Mouse (Mus musculus) forebrain, embryonic 12.5 days (tissue): ENCODE data around the gene Retreg2. TPM values are rescaled to one million over a fixed set of nuclear protein-coding genes. Genes with fewer than 3 reads are reported as not detected.

Source experiments
- ATAC-seq: fragments of 200-750 bp; cut with Nextera tagmentation; 2 replicates; pipeline ENCODE4 v1.8.0; 2017; ENCODE audit warnings: moderate TSS enrichment; ENCODE audit not compliant: low FRiP score
- H3K27ac ChIP-seq: fragments of 300-500 bp; sonication (generic); 2 replicates; pipeline ENCODE4 v1.5.1; 2016; ENCODE audit warnings: mild to moderate bottlenecking
- H3K27me3 ChIP-seq: fragments of 300-500 bp; sonication (generic); 2 replicates; pipeline ENCODE4 v1.6.1; 2016; ENCODE audit warnings: mild to moderate bottlenecking
- H3K36me3 ChIP-seq: fragments of 300-500 bp; sonication (generic); replicated peaks from 2 replicates; pipeline ENCODE4 v1.6.1; 2016; ENCODE audit warnings: mild to moderate bottlenecking
- H3K4me1 ChIP-seq: fragments of 300-500 bp; sonication (generic); 2 replicates; pipeline ENCODE4 v1.6.1; 2016
- H3K4me2 ChIP-seq: fragments of 300-500 bp; sonication (generic); 2 replicates; pipeline ENCODE4 v1.6.1; 2016; ENCODE audit warnings: mild to moderate bottlenecking, moderate library complexity
- H3K4me3 ChIP-seq: fragments of 300-500 bp; sonication (generic); replicated peaks from 2 replicates; pipeline ENCODE4 v1.5.1; 2016; ENCODE audit warnings: mild to moderate bottlenecking
- H3K9ac ChIP-seq: fragments of 300-500 bp; sonication (generic); 2 replicates; pipeline ENCODE4 v1.6.1; 2016; ENCODE audit warnings: mild to moderate bottlenecking
- H3K9me3 ChIP-seq: fragments of 300-500 bp; sonication (generic); 2 replicates; pipeline ENCODE4 v1.6.1; 2016
- WGBS: fragments of 180-500 bp; shearing (Covaris S2); methylation state at CpG from one replicate; pipeline ENCODE4 v1.1.7; 2016; 5-methylcytosine and 5-hydroxymethylcytosine counted together
- polyA plus RNA-seq: library from polyadenylated mRNA; unstranded; fragments of >200 nt; fragmentation: Nextera tagmentation; extraction: Ambion mirVana; gene quantifications from 2 replicates; pipeline ENCODE4 v1.2.1, GENCODE M21; 2016

Retreg2 gene
- polyA plus RNA-seq, 1 experiment from 2014 or later = 63.5 TPM

- H3K4me3 ChIP-seq = peak overlapping the region; percentile 87
- H3K9ac ChIP-seq = peak overlapping the region; percentile 93
- H3K36me3 ChIP-seq = peaks cover 49% of the 10 kb centered on the region
- H3K27me3 ChIP-seq = no peaks in the 10 kb centered on the region
- H3K9me3 ChIP-seq = no peaks in the 10 kb centered on the region
- WGBS = under 1% methylated on average over 53 of the region's 53 CpGs
- peak overlapping the region; percentile 95 for H3K4me2 ChIP-seq
- H3K4me1 ChIP-seq = peaks cover 34% of the 10 kb centered on the region
- peak overlapping the region; percentile 98; the same call in 1 of the 2 replicates for H3K27ac ChIP-seq
- ATAC-seq = peak; percentile 35
These were observed 940 bp upstream of the Retreg2 start for GRCm38 (mm10) chr1:75141486-75142190.

GRCm38 (mm10) chr1:75145589-75145988, 3.0 kb downstream of the Retreg2 start:
- Histone ChIP-seq H3K27me3 (no peaks in the 10 kb centered on the region), H3K9me3 (no peaks in the 10 kb centered on the region), H3K9ac (no peak overlapping the region), H3K4me2 (no peak overlapping the region), H3K4me1 (peaks cover 25% of the 10 kb centered on the region), H3K27ac (no peak overlapping the region), H3K36me3 (peaks cover 49% of the 10 kb centered on the region), H3K4me3 (no peak overlapping the region)
- 98% methylated on average over 3 of the region's 3 CpGs for WGBS
- no peak for ATAC-seq

- Histone ChIP-seq H3K4me3 (no peak overlapping the region), H3K9me3 (no peaks in the 10 kb centered on the region), H3K27ac (no peak overlapping the region), H3K36me3 (peaks cover 49% of the 10 kb centered on the region), H3K27me3 (no peaks in the 10 kb centered on the region), H3K4me1 (peaks cover 17% of the 10 kb centered on the region), H3K4me2 (no peak overlapping the region), H3K9ac (no peak overlapping the region)
- ATAC-seq = no peak
- 84% methylated on average over 7 of the region's 7 CpGs for WGBS
These were observed 5.0 kb downstream of the Retreg2 start for GRCm38 (mm10) chr1:75147411-75148135.

- Histone ChIP-seq H3K4me2 (no peak overlapping the region), H3K9ac (no peak overlapping the region), H3K27me3 (no peaks in the 10 kb centered on the region), H3K4me3 (no peak overlapping the region), H3K27ac (no peak overlapping the region), H3K9me3 (no peaks in the 10 kb centered on the region), H3K4me1 (peaks cover 12% of the 10 kb centered on the region), H3K36me3 (peaks cover 49% of the 10 kb centered on the region)
- no peak for ATAC-seq
- 93% methylated on average over 4 of the region's 4 CpGs for WGBS
These were observed 6.1 kb downstream of the Retreg2 start for GRCm38 (mm10) chr1:75148727-75149126.

- H3K9ac ChIP-seq = no peak overlapping the region
- no peak overlapping the region for H3K4me3 ChIP-seq
- 75% methylated on average over 3 of the region's 3 CpGs for WGBS
- no peak overlapping the region for H3K27ac ChIP-seq
- no peaks in the 10 kb centered on the region for H3K27me3 ChIP-seq
- no peaks in the 10 kb centered on the region for H3K36me3 ChIP-seq
- no peaks in the 10 kb centered on the region for H3K9me3 ChIP-seq
- no peaks in the 10 kb centered on the region for H3K4me1 ChIP-seq
- H3K4me2 ChIP-seq = no peak overlapping the region
- ATAC-seq = no peak
These were observed 13.3 kb downstream of the Retreg2 start for GRCm38 (mm10) chr1:75155837-75156236.

GRCm38 (mm10) chr1:75158990-75159389, 16.4 kb downstream of the Retreg2 start:
- Histone ChIP-seq H3K9me3 (no peaks in the 10 kb centered on the region), H3K36me3 (no peaks in the 10 kb centered on the region), H3K4me3 (no peak overlapping the region), H3K27me3 (no peaks in the 10 kb centered on the region), H3K27ac (no peak overlapping the region), H3K9ac (no peak overlapping the region), H3K4me2 (no peak overlapping the region), H3K4me1 (no peaks in the 10 kb centered on the region)
- ATAC-seq = no peak

GRCm38 (mm10) chr1:75159540-75160255, 17.1 kb downstream of the Retreg2 start:
- H3K4me2 ChIP-seq = no peak overlapping the region
- no peaks in the 10 kb centered on the region for H3K4me1 ChIP-seq
- no peak for ATAC-seq
- H3K36me3 ChIP-seq = no peaks in the 10 kb centered on the region
- WGBS = 64% methylated on average over 5 of the region's 5 CpGs
- no peak overlapping the region for H3K4me3 ChIP-seq
- no peak overlapping the region for H3K27ac ChIP-seq
- H3K9ac ChIP-seq = no peak overlapping the region
- H3K27me3 ChIP-seq = no peaks in the 10 kb centered on the region
- no peaks in the 10 kb centered on the region for H3K9me3 ChIP-seq

- no peak overlapping the region for H3K4me2 ChIP-seq
- no peaks in the 10 kb centered on the region for H3K4me1 ChIP-seq
- no peak overlapping the region for H3K4me3 ChIP-seq
- H3K9ac ChIP-seq = no peak overlapping the region
- H3K27ac ChIP-seq = no peak overlapping the region
- H3K36me3 ChIP-seq = no peaks in the 10 kb centered on the region
- ATAC-seq = no peak
- WGBS = 82% methylated on average over 4 of the region's 4 CpGs
- no peaks in the 10 kb centered on the region for H3K27me3 ChIP-seq
- H3K9me3 ChIP-seq = no peaks in the 10 kb centered on the region
These were observed 17.7 kb downstream of the Retreg2 start for GRCm38 (mm10) chr1:75160256-75160617.

- no peaks in the 10 kb centered on the region for H3K27me3 ChIP-seq
- WGBS = 11% methylated on average over 7 of the region's 7 CpGs
- peak; percentile 36; the same call in 1 of the 2 replicates for ATAC-seq
- peaks cover 25% of the 10 kb centered on the region for H3K36me3 ChIP-seq
- peak overlapping the region; percentile 61 for H3K4me3 ChIP-seq
- peak overlapping the region; percentile 55; the same call in 1 of the 2 replicates for H3K9ac ChIP-seq
- H3K4me1 ChIP-seq = peaks cover 14% of the 10 kb centered on the region
- H3K27ac ChIP-seq = 0 out of 2 replicates have a peak overlapping the region, but pooled peaks have one; percentile 87
- peak overlapping the region; percentile 56 for H3K4me2 ChIP-seq
- no peaks in the 10 kb centered on the region for H3K9me3 ChIP-seq
These were observed 25.5 kb downstream of the Retreg2 start for GRCm38 (mm10) chr1:75168093-75168471.

- Histone ChIP-seq H3K4me1 (peaks cover 14% of the 10 kb centered on the region), H3K9me3 (no peaks in the 10 kb centered on the region), H3K27me3 (no peaks in the 10 kb centered on the region), H3K36me3 (peaks cover 32% of the 10 kb centered on the region), H3K4me2 (peak within 1 kb of the TSS; percentile 56), H3K4me3 (peak within 1 kb of the TSS; percentile 61), H3K9ac (peak within 1 kb of the TSS; percentile 55), H3K27ac (peak within 1 kb of the TSS; percentile 87)
- peak; percentile 98 for ATAC-seq
- WGBS = 1% methylated on average over 57 of the region's 59 CpGs
These were observed 26.2 kb downstream of the Retreg2 start, which contains the start of gene Zfand2b for GRCm38 (mm10) chr1:75168472-75169464. Gene Zfand2b (plus strand): TSS chr1:75168646.

GRCm38 (mm10) chr1:75179334-75180104, 36.9 kb downstream of the Retreg2 start:
- peaks cover 23% of the 10 kb centered on the region for H3K4me1 ChIP-seq
- 12% methylated on average over 23 of the region's 23 CpGs for WGBS
- H3K9me3 ChIP-seq = no peaks in the 10 kb centered on the region
- ATAC-seq = peak; percentile 57
- H3K36me3 ChIP-seq = peaks cover 51% of the 10 kb centered on the region
- H3K4me2 ChIP-seq = peak overlapping the region; percentile 99
- H3K4me3 ChIP-seq = peak overlapping the region; percentile 60
- H3K27ac ChIP-seq = peak overlapping the region; percentile 56
- no peaks in the 10 kb centered on the region for H3K27me3 ChIP-seq
- peak overlapping the region; percentile 74 for H3K9ac ChIP-seq
